Mouse (Mus musculus): ENCODE measurements around the gene Psma3. TPM values are rescaled to one million over a fixed set of nuclear protein-coding genes. Genes with fewer than 3 reads are reported as not detected.

Gene Psma3
- polyA plus RNA-seq, 1 experiment = 210 TPM

GRCm38 (mm10) chr12:71016211-71016502, 41.7 kb downstream of the Psma3 start:
- no peak overlapping the region for H3K4me2 ChIP-seq (ENCODE audit: low read depth)
- H3K27me3 ChIP-seq (ENCODE audit: control insufficient read depth, insufficient read depth, insufficient read length) = no peaks in the 10 kb centered on the region
- peak overlapping the region; percentile 59 for H3K4me3 ChIP-seq
- H3K79me2 ChIP-seq (ENCODE audit: control insufficient read depth, insufficient read depth) = peaks cover 38% of the 10 kb centered on the region
- H3ac ChIP-seq (ENCODE audit: control insufficient read depth, insufficient read length) = peak overlapping the region; percentile 89
- peaks cover 23% of the 10 kb centered on the region for H3K36me3 ChIP-seq (ENCODE audit: control insufficient read depth, insufficient read depth)
- TF ChIP-seq MYOG (IDR thresholded peaks at IDR 0.05; ENCODE audit: control insufficient read depth in 1 of 3, insufficient read depth in 1 of 3, insufficient read length in 2 of 3, low read depth in 2 of 3) (peak in 1 of 3 experiments; percentile 23), POLR2A (IDR thresholded peaks at IDR 0.05; ENCODE audit: insufficient read length, low read depth) (no peak)

- peaks cover 32% of the 10 kb centered on the region for H3K79me2 ChIP-seq (ENCODE audit: control insufficient read depth, insufficient read depth)
- H3K36me3 ChIP-seq (ENCODE audit: control insufficient read depth, insufficient read depth) = peaks cover 20% of the 10 kb centered on the region
- TF ChIP-seq POLR2A (IDR thresholded peaks at IDR 0.05; ENCODE audit: insufficient read length, low read depth) = peak; percentile 51
- TF ChIP-seq SRF (IDR thresholded peaks at IDR 0.05; ENCODE audit: control insufficient read depth, insufficient read length, low read depth) = no peak
- peak overlapping the region; percentile 89 for H3ac ChIP-seq (ENCODE audit: control insufficient read depth, insufficient read length)
- no peaks in the 10 kb centered on the region for H3K27me3 ChIP-seq (ENCODE audit: control insufficient read depth, insufficient read depth, insufficient read length)
- peak overlapping the region; percentile 84 for H3K4me2 ChIP-seq (ENCODE audit: low read depth)
- peak overlapping the region; percentile 59 for H3K4me3 ChIP-seq
Observed at GRCm38 (mm10) chr12:71016503-71017241, 42.3 kb downstream of the Psma3 start.

GRCm38 (mm10) chr12:71017242-71017571, 42.8 kb downstream of the Psma3 start:
- Histone ChIP-seq H3K79me2 (ENCODE audit: control insufficient read depth, insufficient read depth) (peaks cover 27% of the 10 kb centered on the region), H3K4me3 (peak overlapping the region; percentile 59), H3K36me3 (ENCODE audit: control insufficient read depth, insufficient read depth) (peaks cover 14% of the 10 kb centered on the region), H3K4me2 (ENCODE audit: low read depth) (peak overlapping the region; percentile 84), H3ac (ENCODE audit: control insufficient read depth, insufficient read length) (peak overlapping the region; percentile 89), H3K27me3 (ENCODE audit: control insufficient read depth, insufficient read depth, insufficient read length) (no peaks in the 10 kb centered on the region)
- TF ChIP-seq CEBPB (IDR thresholded peaks at IDR 0.05; ENCODE audit: insufficient read depth, poor library complexity, severe bottlenecking) (no peak), E2F4 (IDR thresholded peaks at IDR 0.05; ENCODE audit: insufficient read depth) (no peak), USF1 (IDR thresholded peaks at IDR 0.05; ENCODE audit: low read depth) (no peak), MAX (IDR thresholded peaks at IDR 0.05; ENCODE audit: low read depth) (no peak), REST (IDR thresholded peaks at IDR 0.05; ENCODE audit: insufficient read depth, insufficient read length) (no peak), MYOD1 (IDR thresholded peaks at IDR 0.05; ENCODE audit: control insufficient read depth in 1 of 3, insufficient read length in 2 of 3, low read depth in 2 of 3) (no peak), TCF12 (IDR thresholded peaks at IDR 0.05; ENCODE audit: insufficient read depth, poor library complexity, severe bottlenecking) (no peak), POLR2AphosphoS2 (IDR thresholded peaks at IDR 0.05; ENCODE audit: insufficient read length, low read depth) (no peak), TCF3 (IDR thresholded peaks at IDR 0.05; ENCODE audit: insufficient read length, low read depth) (no peak), MYOG (IDR thresholded peaks at IDR 0.05; ENCODE audit: control insufficient read depth in 1 of 3, insufficient read depth in 1 of 3, insufficient read length in 2 of 3, low read depth in 2 of 3) (no peak), POLR2A (IDR thresholded peaks at IDR 0.05; ENCODE audit: insufficient read length, low read depth) (no peak), SRF (IDR thresholded peaks at IDR 0.05; ENCODE audit: control insufficient read depth, insufficient read length, low read depth) (no peak)

DNA sequence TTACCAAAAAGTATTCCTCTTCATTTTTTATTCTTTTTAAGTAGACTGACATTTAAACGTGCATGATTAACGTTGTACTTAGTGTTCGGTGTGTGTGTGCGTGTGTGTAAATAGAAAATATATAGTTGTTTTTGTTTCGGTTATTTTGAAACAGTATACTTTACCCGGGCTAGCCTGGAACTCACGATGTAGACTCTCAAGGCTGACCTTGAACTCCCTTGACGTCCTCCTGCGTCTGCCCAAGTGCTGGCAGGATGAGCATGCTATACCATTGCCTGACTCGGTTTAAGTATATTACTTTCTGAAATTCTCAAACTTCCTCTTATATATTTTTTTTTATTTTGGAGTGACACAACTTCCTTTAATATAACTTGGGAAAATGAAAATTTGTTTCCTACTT, 43.4 kb downstream of the Psma3 start:
- TF ChIP-seq REST (IDR thresholded peaks at IDR 0.05; ENCODE audit: insufficient read depth, insufficient read length) = no peak
- no peak for TF ChIP-seq MYOD1 (IDR thresholded peaks at IDR 0.05; ENCODE audit: control insufficient read depth in 1 of 3, insufficient read length in 2 of 3, low read depth in 2 of 3)
- TF ChIP-seq TCF12 (IDR thresholded peaks at IDR 0.05; ENCODE audit: insufficient read depth, poor library complexity, severe bottlenecking) = no peak
- TF ChIP-seq POLR2A (IDR thresholded peaks at IDR 0.05; ENCODE audit: insufficient read length, low read depth) = no peak
- no peak for TF ChIP-seq SRF (IDR thresholded peaks at IDR 0.05; ENCODE audit: control insufficient read depth, insufficient read length, low read depth)
- no peak for TF ChIP-seq TCF3 (IDR thresholded peaks at IDR 0.05; ENCODE audit: insufficient read length, low read depth)
- TF ChIP-seq USF1 (IDR thresholded peaks at IDR 0.05; ENCODE audit: low read depth) = no peak
- no peak for TF ChIP-seq POLR2AphosphoS2 (IDR thresholded peaks at IDR 0.05; ENCODE audit: insufficient read length, low read depth)
- no peak for TF ChIP-seq E2F4 (IDR thresholded peaks at IDR 0.05; ENCODE audit: insufficient read depth)
- TF ChIP-seq MAX (IDR thresholded peaks at IDR 0.05; ENCODE audit: low read depth) = no peak
- no peak overlapping the region for H3ac ChIP-seq (ENCODE audit: control insufficient read depth, insufficient read length)
- H3K27me3 ChIP-seq (ENCODE audit: control insufficient read depth, insufficient read depth, insufficient read length) = no peaks in the 10 kb centered on the region
- H3K79me2 ChIP-seq (ENCODE audit: control insufficient read depth, insufficient read depth) = peaks cover 21% of the 10 kb centered on the region
- H3K4me3 ChIP-seq = peak overlapping the region; percentile 59
- H3K4me2 ChIP-seq (ENCODE audit: low read depth) = peak overlapping the region; percentile 84
- peaks cover 20% of the 10 kb centered on the region for H3K36me3 ChIP-seq (ENCODE audit: control insufficient read depth, insufficient read depth)

- Histone ChIP-seq H3ac (ENCODE audit: control insufficient read depth, insufficient read length) (no peak overlapping the region), H3K4me3 (no peak overlapping the region), H3K36me3 (ENCODE audit: control insufficient read depth, insufficient read depth) (peaks cover 29% of the 10 kb centered on the region), H3K79me2 (ENCODE audit: control insufficient read depth, insufficient read depth) (peaks cover 7% of the 10 kb centered on the region), H3K4me2 (ENCODE audit: low read depth) (no peak overlapping the region), H3K27me3 (ENCODE audit: control insufficient read depth, insufficient read depth, insufficient read length) (no peaks in the 10 kb centered on the region)
- TF ChIP-seq POLR2AphosphoS2 (IDR thresholded peaks at IDR 0.05; ENCODE audit: insufficient read length, low read depth) (no peak), CEBPB (IDR thresholded peaks at IDR 0.05; ENCODE audit: insufficient read depth, poor library complexity, severe bottlenecking) (no peak), USF1 (IDR thresholded peaks at IDR 0.05; ENCODE audit: low read depth) (no peak), REST (IDR thresholded peaks at IDR 0.05; ENCODE audit: insufficient read depth, insufficient read length) (no peak)
Observed at GRCm38 (mm10) chr12:71019211-71019610, 44.8 kb downstream of the Psma3 start.

Measured in myocyte (in vitro differentiated cells).